Mouse (Mus musculus) megakaryocyte, embryonic 14.5 days (primary cell): ENCODE data around the gene Tmem174. TPM values are rescaled to one million over a fixed set of nuclear protein-coding genes. Genes with fewer than 3 reads are reported as not detected.

Experiments
- H3K27me3 ChIP-seq: replicated peaks from 2 replicates; pipeline ENCODE3; 2012; ENCODE audit warnings: inconsistent platforms
- H3K36me3 ChIP-seq: replicated peaks from 2 replicates; pipeline ENCODE3; 2012; ENCODE audit warnings: low read length, inconsistent platforms, mixed read lengths
- H3K4me1 ChIP-seq: 2 replicates; pipeline ENCODE4 v1.6.1; 2012; ENCODE audit warnings: inconsistent platforms
- H3K4me3 ChIP-seq: replicated peaks from 2 replicates; pipeline ENCODE3; 2012; ENCODE audit warnings: moderate library complexity, mild to moderate bottlenecking, inconsistent platforms
- H3K9me3 ChIP-seq: 2 replicates; pipeline ENCODE4 v1.6.1; 2012; ENCODE audit warnings: inconsistent platforms
- FLI1 ChIP-seq: IDR thresholded peaks from 2 replicates; pipeline ENCODE4 v1.6.1; 2012; ENCODE audit warnings: low read length, inconsistent platforms, mixed read lengths
- GATA1 ChIP-seq: IDR thresholded peaks from 3 replicates; pipeline ENCODE4 v1.6.1; 2012; ENCODE audit warnings: mixed read lengths, low read length, inconsistent platforms, borderline replicate concordance
- polyA plus RNA-seq: library from polyadenylated mRNA; stranded (reverse); fragments of >175 nt; gene quantifications from 2 replicates; pipeline ENCODE4 v1.2.3, GENCODE M21; 2012; ENCODE audit warnings: low replicate concordance; ENCODE audit not compliant: insufficient read depth

Gene Tmem174
- polyA plus RNA-seq, 1 experiment: not detected

- Histone ChIP-seq H3K4me3 (no peak overlapping the region), H3K9me3 (no peaks in the 10 kb centered on the region), H3K27me3 (peaks cover 56% of the 10 kb centered on the region), H3K36me3 (no peaks in the 10 kb centered on the region), H3K4me1 (peaks cover 15% of the 10 kb centered on the region)
- TF ChIP-seq GATA1 (no peak), FLI1 (no peak)
These were observed 50.2 kb downstream of the Tmem174 start for GRCm38 (mm10) chr13:98586817-98587575.

Other genes starting within 250 kb of the Tmem174 start
- gene Gm10320, start 145.4 kb downstream of the Tmem174 start, polyA plus RNA-seq: 5.4 and 10.2 TPM in 2 replicates
- not detected in 2 replicates for gene Tmem171, start 57.4 kb upstream of the Tmem174 start, polyA plus RNA-seq
- 0.39 TPM in 1 of 2 replicates, not detected in the other for gene Fcho2, start 178.0 kb upstream of the Tmem174 start, polyA plus RNA-seq